Mouse (Mus musculus) T-helper 2 cell (primary cell): Measurements from ENCODE around the gene Ddx3x.
"Not testable (repeated sequence)": the region's sequence is repeated elsewhere in the genome, so short reads cannot be mapped to it uniquely, and the experiment has no call there.

Experiments
- in situ Hi-C: fragments of 300-600 bp; cut with MboI, MseI; formaldehyde crosslinking; loops from one replicate; pipeline ENCODE4 v1.15.1; 2025; ENCODE audit warnings: high pct_unique_total_duplicates

Gene Ddx3x

GRCm38 (mm10) chrX:13281329-13282088 is 739 bp downstream of the Ddx3x start:
- in situ Hi-C loops, result loop anchor here (10.0 kb wide), 1 partner anchor 943 kb away; no protein-coding TSS in a partner anchor

GRCm38 (mm10) chrX:13282089-13282850 is 1.5 kb downstream of the Ddx3x start:
- in situ Hi-C loops, result loop anchor here (10.0 kb wide), 1 partner anchor 943 kb away; no protein-coding TSS in a partner anchor

GRCm38 (mm10) chrX:13285772-13286171 is 5.0 kb downstream of the Ddx3x start:
- in situ Hi-C loops, result loop anchor here (10.0 kb wide), 1 partner anchor 939 kb away; no protein-coding TSS in a partner anchor

GRCm38 (mm10) chrX:13294505-13295228 is 13.9 kb downstream of the Ddx3x start:
- in situ Hi-C loops, result no loop called here

GRCm38 (mm10) chrX:13295229-13295571 is 14.4 kb downstream of the Ddx3x start:
- in situ Hi-C loops, result no loop called here

GRCm38 (mm10) chrX:13296241-13296640 is 15.5 kb downstream of the Ddx3x start:
- in situ Hi-C loops, result not testable (repeated sequence)

- in situ Hi-C loops, result no loop called here
Observed at GRCm38 (mm10) chrX:13306190-13306589, 25.4 kb downstream of the Ddx3x start.

- in situ Hi-C loops, result no loop called here
Observed at GRCm38 (mm10) chrX:13311396-13311795, 30.6 kb downstream of the Ddx3x start.

- in situ Hi-C loops, result no loop called here
Observed at GRCm38 (mm10) chrX:13329611-13330010, 48.8 kb downstream of the Ddx3x start.
